In the genomic region with DNA sequence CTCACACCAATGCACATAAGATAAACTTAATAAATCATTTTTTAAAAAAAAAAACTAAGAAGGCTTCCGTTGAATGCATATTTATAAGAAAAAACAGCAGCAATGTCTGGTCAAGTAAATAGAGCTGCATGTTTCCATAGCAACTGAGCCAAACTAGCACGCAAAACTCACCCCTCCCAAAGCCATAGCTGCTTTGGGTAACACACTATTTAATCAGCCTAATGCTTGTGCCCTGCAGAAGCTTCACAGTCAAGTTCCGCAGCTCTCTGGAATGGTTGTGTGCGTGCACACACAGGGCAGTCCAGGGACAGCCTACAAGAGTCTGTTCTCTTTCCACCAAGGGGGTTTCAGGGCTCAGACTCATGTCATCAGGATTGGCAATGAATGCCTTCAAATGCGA, we compare ENCODE assay signal across 15 mouse cellular contexts.
"Had no signal": no experiment of that assay in that cellular context is flagged by ENCODE, and none has a peak within 500 bp of the region (broad histone marks: within the 10 kb centered on the region; RNA-seq: fewer than 3 reads in every experiment).

No protein-coding gene starts in this region.

- H3K4me3 ChIP-seq: layer of hippocampus, adult 2 months; limb, embryonic 12.5 days; liver, embryonic 13.5 days; neural tube, embryonic 12.5 days had no signal

- H3K4me2 ChIP-seq: limb, embryonic 12.5 days; liver, embryonic 13.5 days; neural tube, embryonic 12.5 days had no signal

- DNase-seq: kidney, adult 11 months; kidney, adult 9 months; kidney, postnatal 4 days; liver; liver, embryonic 13.5 days; liver, postnatal 0 days; retina, postnatal 1 day; right cerebral cortex, postnatal 4 days; spleen, adult 18-20 months; thymus, adult 18-20 months; thymus, postnatal 14 days had no signal

- H3K9me3 ChIP-seq: liver, embryonic 13.5 days; neural tube, embryonic 12.5 days had no signal

- H3K36me3 ChIP-seq: limb, embryonic 12.5 days; liver, embryonic 13.5 days; neural tube, embryonic 12.5 days had no signal

- H3K9ac ChIP-seq: limb, embryonic 12.5 days; liver, embryonic 13.5 days; liver, postnatal 0 days; neural tube, embryonic 12.5 days had no signal

- H3K27me3 ChIP-seq: limb, embryonic 12.5 days; liver, embryonic 13.5 days; neural tube, embryonic 12.5 days had no signal

- H3K4me1 ChIP-seq: liver, embryonic 13.5 days had no signal

- H3K27ac ChIP-seq: kidney, postnatal 0 days; layer of hippocampus, adult 2 months; limb, embryonic 12.5 days; liver, embryonic 13.5 days; neural tube, embryonic 12.5 days had no signal

- ATAC-seq: liver, postnatal 0 days had no signal
